Mouse (Mus musculus): ENCODE data around the gene St6galnac3. TPM values are rescaled to one million over a fixed set of nuclear protein-coding genes. Genes with fewer than 3 reads are reported as not detected.

Gene St6galnac3
- total and polyA plus RNA-seq, 3 experiments = 0.08 to 1.1 (median 0.38) TPM

DNA sequence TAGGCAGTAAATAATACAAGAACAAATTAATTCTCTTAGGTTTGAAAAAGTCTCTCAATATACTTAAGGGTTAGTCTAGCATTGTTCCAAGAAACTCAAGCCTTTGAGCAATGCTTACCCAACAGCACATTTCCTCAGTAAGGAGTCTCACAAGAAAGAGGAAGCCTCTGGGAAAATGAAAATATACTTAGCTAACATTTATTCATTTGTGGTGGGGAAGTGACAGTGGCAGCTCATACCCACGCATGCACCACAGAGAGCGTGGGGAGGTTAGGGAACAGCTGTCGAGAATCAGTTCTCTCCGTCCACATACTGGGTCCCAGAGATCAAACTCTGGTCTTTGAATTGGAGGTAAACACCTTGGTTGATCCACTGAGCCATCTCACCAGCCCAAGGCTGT, 318.8 kb downstream of the St6galnac3 start:
- no peak overlapping the region for H3K4me3 ChIP-seq (replicated peaks in 1 of 3; ENCODE audit: low read depth in 2 of 3, low read length in 2 of 3, poor library complexity in 1 of 3)
- DNase-seq (ENCODE audit: extremely low read depth) = no peak
- peaks cover 0 to 6% of the 10 kb centered on the region in 2 experiments; a peak in 2 of 4 replicates for H3K4me1 ChIP-seq (ENCODE audit: control insufficient read depth in 1 of 2, insufficient read depth in 2 of 2)
- dilution Hi-C loops (cut with MboI; ENCODE audit: extremely low pct_ligation_motif_present, extremely low pct_unique_long_range_greater_than_20kb, low sequenced_read_pairs) = no loop called here
- no peaks in the 10 kb centered on the region for H3K9me3 ChIP-seq (replicated peaks; ENCODE audit: low read length)
- in situ Hi-C loops (cut with MboI; ENCODE audit: low pct_ligation_motif_present, low pct_unique_long_range_greater_than_20kb, low sequenced_read_pairs) = no loop called here
- no peaks in the 10 kb centered on the region for H3K79me2 ChIP-seq (replicated peaks; ENCODE audit: control insufficient read depth, extremely low read depth, insufficient read depth, poor library complexity, severe bottlenecking)
- no peak overlapping the region for H3K9ac ChIP-seq (ENCODE audit: insufficient read depth, low read depth)
- no peak overlapping the region for H3K27ac ChIP-seq (ENCODE audit: insufficient read depth, low read depth)
- TF ChIP-seq BHLHE40 (IDR thresholded peaks at IDR 0.05; ENCODE audit: low read depth, low read length) (no peak), POLR2A (IDR thresholded peaks at IDR 0.05; ENCODE audit: low read depth, low read length) (no peak), ETS1 (conservative IDR thresholded peaks at IDR 0.05; ENCODE audit: low read depth, low read length) (no peak), E2F4 (IDR thresholded peaks at IDR 0.05; ENCODE audit: insufficient replicate concordance, low read depth, low read length) (no peak), MAZ (IDR thresholded peaks at IDR 0.05; ENCODE audit: low read depth, low read length) (no peak), PAX5 (IDR thresholded peaks at IDR 0.05; ENCODE audit: low read length) (no peak)
- H3K27me3 ChIP-seq (replicated peaks) = no peaks in the 10 kb centered on the region
- H3K36me3 ChIP-seq (replicated peaks in 1 of 2; ENCODE audit: control insufficient read depth in 1 of 2, insufficient read depth in 1 of 2, low read length in 1 of 2) = no peaks in the 10 kb centered on the region
- no peak overlapping the region for H3K4me2 ChIP-seq (ENCODE audit: insufficient read depth, low read depth, poor library complexity, severe bottlenecking)

DNA sequence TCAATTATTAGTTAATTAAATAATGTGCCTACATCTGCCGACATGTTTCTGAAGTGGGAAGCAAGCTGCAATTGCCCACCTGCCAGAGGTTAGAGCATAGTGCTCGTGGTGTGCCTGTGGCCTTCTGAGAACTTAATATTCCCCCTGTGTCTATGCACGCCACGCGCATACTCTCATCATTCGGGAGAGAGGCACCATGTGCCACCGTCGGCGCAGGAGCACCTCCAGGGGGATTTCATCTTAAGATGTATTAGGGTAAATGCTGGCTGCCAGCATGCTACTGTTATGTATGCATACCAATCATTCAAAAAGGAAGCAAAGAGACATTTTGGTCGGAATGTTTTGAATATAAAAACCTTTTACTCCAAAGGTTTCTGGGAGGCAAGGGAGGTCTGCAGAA, 319.3 kb downstream of the St6galnac3 start:
- no peak for TF ChIP-seq ELF1 (IDR thresholded peaks at IDR 0.05; ENCODE audit: low read depth, low read length)
- no peak for TF ChIP-seq BHLHE40 (IDR thresholded peaks at IDR 0.05; ENCODE audit: low read depth, low read length)
- TF ChIP-seq MAX (IDR thresholded peaks at IDR 0.05; ENCODE audit: low read length) = no peak
- no peak for TF ChIP-seq MAFK (IDR thresholded peaks at IDR 0.05; ENCODE audit: insufficient replicate concordance, low read length)
- no peak for TF ChIP-seq IRF4 (IDR thresholded peaks at IDR 0.05; ENCODE audit: low read depth, low read length)
- no peak for TF ChIP-seq UBTF (IDR thresholded peaks at IDR 0.05; ENCODE audit: low read depth, low read length)
- no peak for TF ChIP-seq SMC3 (IDR thresholded peaks at IDR 0.05; ENCODE audit: low read depth, low read length)
- no peak for TF ChIP-seq POLR2A (IDR thresholded peaks at IDR 0.05; ENCODE audit: low read depth, low read length)
- no peak for TF ChIP-seq ETS1 (conservative IDR thresholded peaks at IDR 0.05; ENCODE audit: low read depth, low read length)
- TF ChIP-seq ZC3H11A (IDR thresholded peaks at IDR 0.05; ENCODE audit: low read depth, low read length) = no peak
- no peak for TF ChIP-seq CTCF (conservative IDR thresholded peaks at IDR 0.05 in 1 of 2, IDR thresholded peaks at IDR 0.05 in 1 of 2; ENCODE audit: low read depth in 2 of 2, low read length in 2 of 2)
- no peak for TF ChIP-seq MEF2A (IDR thresholded peaks at IDR 0.05; ENCODE audit: borderline replicate concordance, low read depth, low read length)
- no peak for TF ChIP-seq PAX5 (IDR thresholded peaks at IDR 0.05; ENCODE audit: low read length)
- TF ChIP-seq NELFE (IDR thresholded peaks at IDR 0.05; ENCODE audit: low read depth, low read length) = no peak
- no peak for TF ChIP-seq HCFC1 (IDR thresholded peaks at IDR 0.05; ENCODE audit: low read depth, low read length)
- TF ChIP-seq TBP (conservative IDR thresholded peaks at IDR 0.05; ENCODE audit: low read depth, low read length) = no peak
- no peak for TF ChIP-seq CHD1 (IDR thresholded peaks at IDR 0.05; ENCODE audit: low read depth, low read length)
- no peak for TF ChIP-seq RCOR1 (conservative IDR thresholded peaks at IDR 0.05; ENCODE audit: low read depth, low read length)
- Histone ChIP-seq H3K4me1 (ENCODE audit: control insufficient read depth in 1 of 2, insufficient read depth in 2 of 2) (peaks cover 0 to 6% of the 10 kb centered on the region in 2 experiments; a peak in 2 of 4 replicates), H3K9me3 (replicated peaks; ENCODE audit: low read length) (no peaks in the 10 kb centered on the region), H3K27me3 (replicated peaks) (no peaks in the 10 kb centered on the region), H3K36me3 (replicated peaks in 1 of 2; ENCODE audit: control insufficient read depth in 1 of 2, insufficient read depth in 1 of 2, low read length in 1 of 2) (no peaks in the 10 kb centered on the region), H3K79me2 (replicated peaks; ENCODE audit: control insufficient read depth, extremely low read depth, insufficient read depth, poor library complexity, severe bottlenecking) (no peaks in the 10 kb centered on the region), H3K4me2 (ENCODE audit: insufficient read depth, low read depth, poor library complexity, severe bottlenecking) (no peak overlapping the region), H3K27ac (ENCODE audit: insufficient read depth, low read depth) (no peak overlapping the region), H3K9ac (ENCODE audit: insufficient read depth, low read depth) (no peak overlapping the region), H3K4me3 (replicated peaks in 1 of 3; ENCODE audit: low read depth in 2 of 3, low read length in 2 of 3, poor library complexity in 1 of 3) (no peak overlapping the region)
- no peak for DNase-seq (ENCODE audit: extremely low read depth)
- in situ Hi-C loops (cut with MboI; ENCODE audit: low pct_ligation_motif_present, low pct_unique_long_range_greater_than_20kb, low sequenced_read_pairs) (no loop called here), dilution Hi-C loops (cut with MboI; ENCODE audit: extremely low pct_ligation_motif_present, extremely low pct_unique_long_range_greater_than_20kb, low sequenced_read_pairs) (no loop called here)

All from CH12.LX (cell line).